Mouse (Mus musculus) megakaryocyte, embryonic 14.5 days (primary cell): Measurements from ENCODE around the gene Wdr26. TPM values are rescaled to one million over a fixed set of nuclear protein-coding genes. Genes with fewer than 3 reads are reported as not detected.
A peak's percentile ranks its signal among the peaks of the same experiment; 100 is the strongest.

ENCODE experiments used
- H3K27me3 ChIP-seq: replicated peaks from 2 replicates; pipeline ENCODE3; 2012; ENCODE audit warnings: inconsistent platforms
- H3K36me3 ChIP-seq: replicated peaks from 2 replicates; pipeline ENCODE3; 2012; ENCODE audit warnings: low read length, inconsistent platforms, mixed read lengths
- H3K4me1 ChIP-seq: 2 replicates; pipeline ENCODE4 v1.6.1; 2012; ENCODE audit warnings: inconsistent platforms
- H3K4me3 ChIP-seq: replicated peaks from 2 replicates; pipeline ENCODE3; 2012; ENCODE audit warnings: moderate library complexity, mild to moderate bottlenecking, inconsistent platforms
- H3K9me3 ChIP-seq: 2 replicates; pipeline ENCODE4 v1.6.1; 2012; ENCODE audit warnings: inconsistent platforms
- FLI1 ChIP-seq: IDR thresholded peaks from 2 replicates; pipeline ENCODE4 v1.6.1; 2012; ENCODE audit warnings: low read length, inconsistent platforms, mixed read lengths
- GATA1 ChIP-seq: IDR thresholded peaks from 3 replicates; pipeline ENCODE4 v1.6.1; 2012; ENCODE audit warnings: mixed read lengths, low read length, inconsistent platforms, borderline replicate concordance
- polyA plus RNA-seq: library from polyadenylated mRNA; stranded (reverse); fragments of >175 nt; gene quantifications from 2 replicates; pipeline ENCODE4 v1.2.3, GENCODE M21; 2012; ENCODE audit warnings: low replicate concordance; ENCODE audit not compliant: insufficient read depth

Wdr26 gene
- polyA plus RNA-seq, 1 experiment = 11.4 TPM

DNA sequence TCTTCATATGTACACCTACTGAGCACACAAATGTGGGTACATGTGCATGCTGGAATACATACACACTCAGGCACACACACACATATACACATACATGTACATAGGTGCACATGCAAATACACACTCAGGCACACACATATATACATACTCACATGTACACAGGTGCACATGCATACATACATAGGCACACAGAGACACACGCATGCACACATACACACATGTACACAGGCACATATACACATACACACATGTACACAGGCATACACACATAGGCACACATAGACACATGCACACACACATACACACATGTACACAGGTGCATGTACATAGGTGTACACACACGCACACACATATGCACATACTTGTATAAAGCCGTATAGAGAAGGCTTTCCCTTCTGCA, 29.4 kb upstream of the Wdr26 start:
- H3K27me3 ChIP-seq = no peaks in the 10 kb centered on the region
- H3K4me3 ChIP-seq = peak overlapping the region; percentile 38
- H3K36me3 ChIP-seq = no peaks in the 10 kb centered on the region
- TF ChIP-seq GATA1 (no peak), FLI1 (no peak)
- peaks cover 37% of the 10 kb centered on the region for H3K4me1 ChIP-seq
- no peaks in the 10 kb centered on the region for H3K9me3 ChIP-seq

DNA sequence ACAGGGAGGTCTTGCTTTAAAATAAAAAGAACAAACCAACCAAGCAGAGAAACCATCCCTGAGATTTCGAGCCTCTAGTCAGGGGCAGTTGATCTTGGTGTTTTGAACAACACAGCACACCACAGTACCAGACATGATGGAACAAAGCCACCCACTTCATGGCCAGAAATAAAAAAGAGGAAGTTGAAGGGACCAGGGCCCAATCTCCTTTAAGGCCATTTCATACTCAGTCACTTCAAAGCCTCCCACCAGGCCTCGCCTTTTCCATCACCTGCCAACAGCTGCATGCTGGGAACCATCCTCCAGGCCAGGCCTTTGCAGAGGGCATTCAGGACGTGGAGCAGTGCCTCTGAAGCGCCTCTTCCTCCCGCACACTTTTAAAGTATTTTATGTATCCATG, 25.5 kb upstream of the Wdr26 start:
- Histone ChIP-seq H3K9me3 (no peaks in the 10 kb centered on the region), H3K4me1 (peaks cover 44% of the 10 kb centered on the region)
- TF ChIP-seq FLI1 (no peak), GATA1 (no peak)

DNA sequence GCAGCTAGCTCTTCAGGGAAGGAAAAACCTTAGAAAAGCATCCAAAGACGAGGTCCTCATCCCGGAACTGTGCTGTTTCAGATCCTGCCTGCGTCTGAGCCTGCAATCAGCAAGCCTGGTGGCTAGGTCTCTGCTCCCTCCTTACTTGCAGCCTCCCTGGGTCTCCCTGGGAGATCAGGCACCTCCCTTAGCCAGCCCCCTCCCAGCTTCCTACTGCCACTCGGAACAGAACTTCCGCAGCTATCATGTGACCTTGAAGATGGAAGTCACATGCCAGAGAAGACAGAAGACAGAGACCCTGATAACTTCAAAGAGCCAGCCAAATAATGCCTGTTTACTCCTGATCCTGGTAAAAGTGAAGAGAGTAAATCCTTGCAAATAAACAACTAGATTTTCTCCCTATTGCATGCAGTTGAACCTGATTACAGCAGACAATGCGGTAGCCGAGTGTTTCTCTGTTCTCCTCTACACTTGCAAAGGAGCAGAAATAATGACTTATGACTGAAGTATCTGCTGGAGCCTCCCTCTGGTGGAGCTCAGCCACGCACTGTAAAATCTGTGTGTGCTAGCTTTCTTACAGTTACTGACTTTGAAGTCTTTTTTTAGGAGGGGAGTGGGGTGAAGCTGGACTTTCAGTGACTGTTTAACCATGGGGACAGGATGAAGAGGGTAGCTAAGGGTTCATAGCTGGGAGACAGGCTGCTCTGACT, 22.7 kb upstream of the Wdr26 start:
- TF ChIP-seq FLI1 = no peak
- TF ChIP-seq GATA1 = no peak
- H3K36me3 ChIP-seq = no peaks in the 10 kb centered on the region
- H3K4me3 ChIP-seq = peak overlapping the region; percentile 84
- no peaks in the 10 kb centered on the region for H3K27me3 ChIP-seq
- H3K9me3 ChIP-seq = no peaks in the 10 kb centered on the region
- H3K4me1 ChIP-seq = peaks cover 72% of the 10 kb centered on the region

More for the DNA sequence above, 25.5 kb upstream of the Wdr26 start:
- H3K27me3 ChIP-seq = no peaks in the 10 kb centered on the region
- H3K4me3 ChIP-seq = no peak overlapping the region
- no peaks in the 10 kb centered on the region for H3K36me3 ChIP-seq

DNA sequence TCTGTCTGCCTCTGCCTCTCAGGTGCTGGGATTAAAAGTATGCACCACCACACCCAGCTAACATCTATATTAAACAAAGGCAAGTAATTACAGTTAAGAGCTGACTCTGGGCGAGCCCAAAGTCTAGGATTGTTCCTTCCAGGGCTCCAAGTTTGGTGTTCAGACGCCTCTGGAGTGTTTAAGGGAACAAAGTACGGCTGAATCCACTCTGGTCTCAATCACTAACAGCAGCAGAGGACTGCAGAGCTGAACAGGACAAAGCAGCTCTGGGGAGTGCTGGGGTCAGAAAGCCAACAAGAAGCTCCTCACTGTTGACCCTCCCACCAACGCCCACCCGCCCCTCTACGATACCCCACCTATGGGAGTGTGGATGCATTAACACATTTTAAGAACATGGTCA, 21.9 kb upstream of the Wdr26 start:
- Histone ChIP-seq H3K4me1 (peaks cover 78% of the 10 kb centered on the region), H3K27me3 (no peaks in the 10 kb centered on the region), H3K4me3 (peak overlapping the region; percentile 84), H3K36me3 (peaks cover under 1% of the 10 kb centered on the region), H3K9me3 (no peaks in the 10 kb centered on the region)
- no peak for TF ChIP-seq GATA1

DNA sequence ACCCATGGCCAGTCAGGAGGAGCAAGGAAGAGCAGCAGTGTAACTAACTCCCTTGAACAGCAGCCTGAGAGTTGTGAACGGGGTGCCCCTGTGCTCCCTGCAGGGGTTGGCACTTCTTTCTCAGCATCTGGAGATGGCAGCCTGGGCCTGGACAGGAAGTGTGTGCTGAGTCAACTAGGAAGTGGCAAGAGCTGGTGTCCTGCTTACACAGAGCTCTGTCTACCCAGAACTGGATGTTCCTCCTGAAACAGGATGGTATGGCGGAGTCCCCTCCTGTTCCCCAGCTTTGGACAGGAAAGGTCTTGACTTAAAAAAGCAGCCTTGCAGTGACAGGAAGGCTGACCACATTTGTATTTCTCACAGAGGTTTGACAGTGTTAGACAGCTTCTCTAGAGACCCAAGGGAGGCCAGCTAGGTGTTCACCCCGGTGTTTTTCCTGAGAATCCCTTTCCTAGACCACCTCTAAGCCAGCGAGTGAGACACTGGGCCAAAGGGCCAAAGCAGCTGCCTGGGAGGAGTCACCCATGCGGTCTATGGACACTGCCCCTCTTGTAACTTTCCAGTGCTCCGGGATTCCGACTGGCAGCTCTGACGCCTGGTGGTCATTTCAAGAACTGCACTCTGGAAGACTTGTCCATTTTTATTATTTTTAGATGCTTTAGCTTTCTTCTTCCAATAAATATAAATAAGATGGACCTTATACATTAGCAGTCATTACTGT, 20.7 kb upstream of the Wdr26 start:
- H3K4me1 ChIP-seq = peaks cover 81% of the 10 kb centered on the region
- H3K27me3 ChIP-seq = no peaks in the 10 kb centered on the region
- H3K4me3 ChIP-seq = peak overlapping the region; percentile 80
- H3K9me3 ChIP-seq = no peaks in the 10 kb centered on the region
- TF ChIP-seq FLI1 (no peak), GATA1 (no peak)
- peaks cover 9% of the 10 kb centered on the region for H3K36me3 ChIP-seq

DNA sequence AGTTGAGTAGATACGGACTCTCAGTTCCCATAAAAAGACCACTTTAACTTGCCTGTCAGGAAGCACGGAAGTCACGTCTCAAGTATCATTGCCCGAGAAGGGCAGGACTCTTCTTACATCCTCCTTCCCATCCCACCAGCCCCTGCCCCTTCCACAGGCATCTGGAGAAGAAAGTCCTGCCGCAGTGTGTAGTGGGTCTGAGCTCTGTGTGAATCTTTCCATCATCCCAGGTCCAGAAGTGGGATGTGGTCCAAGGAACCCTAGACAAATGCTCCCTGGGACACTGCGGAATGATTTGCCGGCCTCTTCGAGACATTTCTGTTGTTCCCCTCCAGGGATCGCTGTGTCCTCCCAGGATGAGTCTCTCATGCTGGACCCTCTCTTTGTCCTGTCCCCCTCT, 20.0 kb upstream of the Wdr26 start:
- no peak for TF ChIP-seq FLI1
- no peak for TF ChIP-seq GATA1
- peaks cover 81% of the 10 kb centered on the region for H3K4me1 ChIP-seq
- H3K4me3 ChIP-seq = peak overlapping the region; percentile 80
- H3K36me3 ChIP-seq = peaks cover 15% of the 10 kb centered on the region
- no peaks in the 10 kb centered on the region for H3K27me3 ChIP-seq
- no peaks in the 10 kb centered on the region for H3K9me3 ChIP-seq

DNA sequence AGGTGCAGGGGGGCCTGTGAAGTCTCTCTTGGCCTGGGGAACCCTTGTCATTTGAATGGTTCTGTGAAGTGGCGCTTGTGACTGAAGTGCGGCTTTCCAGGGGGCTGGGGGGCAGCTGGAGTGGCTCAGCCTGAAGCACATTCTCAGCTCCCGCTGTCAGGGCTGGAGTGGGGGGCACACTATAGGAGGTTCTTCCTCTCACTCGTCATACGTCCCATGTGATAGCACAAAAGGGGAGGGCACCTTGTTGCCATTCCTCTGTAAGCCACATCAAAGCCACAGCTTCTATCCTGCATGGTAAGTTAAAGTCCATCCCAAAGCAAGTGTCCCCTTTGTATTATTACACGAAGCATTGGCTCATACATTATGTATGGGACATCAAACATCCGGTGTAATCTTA, 19.5 kb upstream of the Wdr26 start:
- Histone ChIP-seq H3K36me3 (peaks cover 20% of the 10 kb centered on the region), H3K9me3 (no peaks in the 10 kb centered on the region), H3K27me3 (no peaks in the 10 kb centered on the region), H3K4me3 (peak overlapping the region; percentile 21), H3K4me1 (peaks cover 85% of the 10 kb centered on the region)
- TF ChIP-seq GATA1 = no peak
- no peak for TF ChIP-seq FLI1

DNA sequence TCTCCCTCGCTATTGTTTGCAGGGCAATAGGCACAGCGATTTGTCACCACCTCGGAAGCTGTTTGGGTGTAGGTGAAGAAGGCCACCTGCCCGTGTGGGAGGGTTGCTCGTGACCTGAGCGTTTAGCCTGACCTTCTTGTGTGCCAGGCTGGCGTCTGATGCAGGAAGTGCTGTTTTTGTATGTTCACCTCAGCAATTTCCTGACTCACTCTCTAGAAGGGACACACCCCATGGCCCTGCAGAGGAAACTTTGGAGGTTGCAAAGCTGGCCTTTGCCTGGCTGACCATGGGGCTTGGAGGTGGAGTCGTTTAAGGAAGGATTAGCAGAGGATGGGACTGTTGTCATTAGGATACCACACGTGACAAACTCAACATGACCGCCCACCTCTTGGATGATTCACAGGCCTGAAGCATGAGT, 18.9 kb upstream of the Wdr26 start:
- H3K27me3 ChIP-seq = no peaks in the 10 kb centered on the region
- H3K4me3 ChIP-seq = peak overlapping the region; percentile 34
- no peak for TF ChIP-seq FLI1
- no peak for TF ChIP-seq GATA1
- H3K9me3 ChIP-seq = no peaks in the 10 kb centered on the region
- peaks cover 24% of the 10 kb centered on the region for H3K36me3 ChIP-seq
- peaks cover 84% of the 10 kb centered on the region for H3K4me1 ChIP-seq

DNA sequence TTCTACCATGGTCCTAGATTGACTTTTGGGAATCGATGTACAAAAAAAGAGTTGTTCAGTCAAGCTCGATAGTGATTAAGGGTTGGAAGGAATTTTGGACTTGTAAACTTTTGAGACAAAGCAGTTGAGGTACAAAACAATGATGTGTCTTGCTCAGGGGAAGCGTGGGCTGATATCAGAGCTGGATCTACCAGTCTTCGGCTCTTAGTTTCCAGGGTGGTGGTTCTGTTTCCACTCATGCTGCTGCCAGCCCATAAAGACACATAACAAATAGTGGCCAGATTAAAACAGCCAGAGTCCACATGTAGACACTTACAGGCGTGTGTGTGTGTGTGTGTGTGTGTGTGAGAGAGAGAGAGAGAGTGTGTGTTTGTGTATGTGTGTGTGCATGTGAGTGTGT, 17.2 kb upstream of the Wdr26 start:
- TF ChIP-seq GATA1 (no peak), FLI1 (no peak)
- Histone ChIP-seq H3K4me3 (no peak overlapping the region), H3K36me3 (peaks cover 32% of the 10 kb centered on the region), H3K9me3 (no peaks in the 10 kb centered on the region), H3K4me1 (peaks cover 73% of the 10 kb centered on the region), H3K27me3 (no peaks in the 10 kb centered on the region)

DNA sequence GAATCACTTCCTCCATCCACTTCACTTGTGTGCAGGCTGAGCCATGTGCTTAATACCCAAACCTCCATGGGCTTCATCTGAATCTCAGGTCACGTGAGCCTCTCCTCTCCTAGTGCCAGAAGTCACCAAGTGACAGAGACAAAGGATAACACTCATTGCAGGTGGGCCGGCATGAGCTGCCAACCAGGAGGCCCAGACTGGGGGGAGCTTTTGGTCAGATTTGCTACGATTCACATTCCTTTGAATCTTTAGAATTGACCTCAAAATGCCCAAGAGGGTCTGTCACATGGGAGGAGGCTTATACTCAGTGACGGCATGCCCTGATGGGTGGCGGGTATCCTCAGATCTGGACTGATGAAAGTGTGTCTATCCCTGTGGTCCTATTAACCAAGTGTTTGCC, 16.8 kb upstream of the Wdr26 start:
- no peak overlapping the region for H3K4me3 ChIP-seq
- no peak for TF ChIP-seq FLI1
- H3K27me3 ChIP-seq = no peaks in the 10 kb centered on the region
- H3K36me3 ChIP-seq = peaks cover 32% of the 10 kb centered on the region
- no peaks in the 10 kb centered on the region for H3K9me3 ChIP-seq
- peaks cover 69% of the 10 kb centered on the region for H3K4me1 ChIP-seq
